Mouse (Mus musculus): ENCODE data around the gene Fam209.

Gene Fam209

DNA sequence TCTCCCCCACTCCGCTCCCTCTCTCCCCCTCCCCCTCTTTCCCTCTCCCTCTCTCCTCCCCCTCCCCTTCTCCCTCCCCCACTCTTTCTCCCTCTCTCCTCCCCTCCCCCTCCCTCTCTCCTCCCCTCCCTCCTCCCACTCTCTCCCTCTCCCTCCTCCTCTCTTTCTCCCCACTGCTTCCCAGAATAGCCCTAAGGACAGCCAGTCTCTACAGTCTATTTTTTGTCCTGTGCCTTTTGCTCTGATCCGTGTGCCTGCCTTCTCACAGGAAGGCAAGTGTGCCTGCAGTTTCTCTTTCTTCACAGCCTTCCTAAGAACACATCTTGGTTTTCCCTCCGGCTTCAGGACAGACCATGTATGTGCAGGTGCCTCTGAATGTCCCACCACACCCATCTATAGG lies 5.0 kb downstream of the Fam209 start:
- no peak for DNase-seq (ENCODE audit: low spot score)

DNA sequence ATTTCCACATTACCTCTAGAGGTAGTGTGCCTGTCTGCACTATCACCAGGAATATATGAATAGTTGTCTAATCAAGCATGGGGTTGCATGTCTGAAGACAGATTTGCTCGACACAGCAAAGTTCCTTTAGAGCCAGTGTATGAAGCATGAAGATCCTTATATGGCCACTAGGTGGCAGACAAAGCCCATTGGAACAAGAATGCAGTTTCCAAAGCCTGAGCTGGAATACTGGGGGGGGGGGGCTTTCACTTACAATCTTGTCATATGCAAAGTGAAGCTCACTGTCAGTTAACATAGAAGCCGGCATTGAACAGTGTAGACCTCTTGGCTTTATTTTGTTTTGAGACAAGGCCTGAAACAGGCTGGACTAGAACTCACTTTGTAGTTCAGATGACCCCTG lies 5.5 kb downstream of the Fam209 start:
- peak; percentile 15 for DNase-seq (ENCODE audit: low spot score)

DNA sequence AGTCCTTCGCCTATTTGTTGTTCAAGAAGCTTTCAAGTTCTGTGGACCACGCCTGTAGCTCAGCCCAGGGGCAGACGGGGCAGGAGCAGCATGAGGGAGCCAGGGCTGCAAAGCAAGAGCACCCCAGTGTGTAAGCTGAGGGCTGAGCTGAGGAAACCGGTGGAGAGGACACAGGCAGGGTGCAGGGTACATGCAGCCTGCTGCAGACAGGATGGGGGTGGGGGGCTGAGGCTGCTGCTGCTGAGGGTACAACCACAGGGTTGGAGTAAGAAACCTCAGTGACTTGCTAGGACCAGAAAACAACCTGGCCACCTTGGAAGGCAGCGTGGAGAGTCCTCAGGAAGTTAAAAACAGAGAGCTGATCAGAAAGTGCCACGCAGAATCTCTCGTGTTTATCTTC lies 8.0 kb downstream of the Fam209 start:
- no peak for DNase-seq (ENCODE audit: low spot score)

DNA sequence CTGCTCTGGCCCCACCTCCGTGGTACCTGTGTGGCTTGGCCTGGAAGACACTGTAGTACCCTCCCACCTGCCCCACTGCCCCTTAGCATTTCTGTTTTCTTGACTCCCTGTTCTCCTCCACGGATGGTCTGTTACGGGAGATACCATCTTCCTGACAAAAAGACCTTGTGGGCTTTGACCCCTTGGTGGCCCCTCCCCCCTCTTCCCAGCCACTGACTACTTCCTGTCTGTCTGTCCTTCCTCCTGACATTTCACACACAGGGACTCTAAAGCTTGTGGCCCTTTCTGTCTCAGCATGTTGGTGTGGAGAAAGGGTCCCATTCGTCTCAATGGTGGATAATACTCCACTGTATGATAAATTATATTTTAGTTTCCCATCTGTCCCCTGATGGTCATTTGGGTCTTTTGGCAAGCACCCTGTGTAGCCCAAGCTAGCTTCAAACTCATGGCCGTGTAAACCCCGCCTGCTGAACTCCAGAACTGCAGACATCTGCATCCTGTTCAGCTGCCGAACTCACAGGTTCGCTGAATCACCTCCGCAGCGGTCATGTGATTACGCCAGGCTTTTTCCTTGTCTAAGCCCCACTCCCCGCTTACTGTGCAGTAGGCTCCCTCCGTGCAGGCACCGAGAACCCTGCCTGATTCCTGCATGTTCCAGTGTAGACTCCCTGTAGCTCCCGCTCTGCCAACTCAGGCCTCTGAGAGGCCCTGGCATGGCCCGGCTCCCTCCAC lies 9.5 kb downstream of the Fam209 start:
- DNase-seq (ENCODE audit: low spot score) = no peak

DNA sequence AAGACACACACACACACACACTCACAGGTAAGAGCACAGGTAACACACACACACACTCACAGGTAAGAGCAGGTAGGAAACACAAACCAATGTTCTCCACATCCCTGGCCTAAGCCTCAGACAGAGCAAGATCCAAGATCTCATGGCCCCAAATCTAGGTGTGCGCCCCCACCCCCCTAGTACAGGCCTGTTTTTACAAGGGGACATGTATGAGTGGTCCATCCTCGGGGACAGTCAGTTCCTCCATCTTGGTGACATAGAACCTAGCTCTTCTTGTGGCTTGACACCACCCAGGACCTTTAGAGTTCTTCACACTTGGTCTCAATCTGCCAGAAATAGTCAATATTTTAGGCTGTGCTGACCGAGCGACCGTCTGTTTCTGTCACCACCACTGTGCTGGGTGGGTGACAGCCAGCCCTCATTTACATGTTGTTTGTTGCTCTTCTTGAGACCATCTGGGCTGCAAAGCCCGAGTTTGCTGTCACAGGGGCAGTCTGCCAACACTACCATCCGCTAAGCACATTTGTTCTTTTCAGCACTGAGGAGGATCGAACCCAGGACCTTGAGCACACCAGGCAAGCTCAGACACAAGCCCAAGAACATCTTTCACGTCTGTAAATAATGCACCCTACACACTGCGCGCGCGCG lies 11.6 kb downstream of the Fam209 start:
- DNase-seq (ENCODE audit: low spot score) = no peak

DNA sequence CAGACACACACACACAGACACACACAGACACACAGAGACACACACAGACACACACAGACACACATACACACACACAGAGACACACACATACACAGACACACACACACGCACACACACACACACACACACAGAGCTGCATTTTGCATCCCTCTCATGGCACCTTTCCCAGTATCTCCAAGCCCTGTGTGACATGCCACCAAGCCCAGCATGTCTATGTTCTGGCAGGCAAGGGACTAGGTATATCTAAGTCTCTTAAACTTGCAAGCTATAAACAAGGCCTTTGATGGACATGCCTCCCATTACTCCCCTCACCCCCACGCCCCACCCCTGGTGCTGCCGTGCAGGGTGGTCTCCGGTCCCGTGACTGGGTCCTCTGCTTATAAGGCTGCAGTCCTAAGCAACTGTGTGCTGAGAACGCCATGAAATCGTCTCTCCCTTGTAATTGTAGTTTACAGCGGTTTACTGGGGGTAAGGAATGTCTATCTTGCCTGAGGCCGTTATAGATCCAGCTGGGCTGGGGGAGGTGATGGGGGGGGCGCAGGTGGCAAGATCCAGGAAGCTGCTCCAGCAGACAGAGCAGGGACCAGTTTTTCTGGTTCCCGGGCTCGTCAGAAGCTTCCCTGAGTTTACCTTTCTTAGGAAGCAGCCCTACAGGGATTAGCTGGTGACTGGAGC lies 12.5 kb downstream of the Fam209 start:
- no peak for DNase-seq (ENCODE audit: low spot score)

DNA sequence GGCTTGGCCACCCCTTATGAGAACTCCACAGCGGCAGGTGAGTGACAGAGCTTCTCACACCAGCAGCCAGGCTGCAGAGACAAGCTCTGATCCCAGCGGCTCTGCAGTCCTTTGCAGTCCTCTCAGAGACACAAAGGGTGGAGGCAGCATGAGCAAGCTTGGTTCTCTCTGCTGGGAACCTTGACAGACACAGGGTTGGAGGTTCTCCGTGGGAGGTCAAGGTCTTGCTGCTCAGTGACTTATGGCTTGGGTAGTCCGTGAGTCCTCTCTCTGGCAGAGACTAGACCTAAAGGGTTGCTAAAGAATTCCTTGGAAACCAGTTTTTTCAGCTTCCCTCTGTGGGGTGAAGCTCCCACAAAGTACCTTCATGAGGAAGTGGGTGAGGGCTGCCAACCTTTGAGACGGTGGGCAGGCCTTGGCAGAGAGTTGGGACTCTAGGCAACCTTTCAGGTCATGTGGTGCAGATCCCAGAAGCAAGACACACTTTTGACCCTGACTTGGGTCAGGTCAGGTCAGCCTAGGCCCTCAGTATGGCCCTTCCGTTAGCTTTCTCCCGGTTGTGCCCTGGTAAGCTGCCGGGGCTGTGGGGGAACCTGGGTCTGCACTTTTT lies 24.5 kb downstream of the Fam209 start:
- no peak for DNase-seq (ENCODE audit: low spot score)

DNA sequence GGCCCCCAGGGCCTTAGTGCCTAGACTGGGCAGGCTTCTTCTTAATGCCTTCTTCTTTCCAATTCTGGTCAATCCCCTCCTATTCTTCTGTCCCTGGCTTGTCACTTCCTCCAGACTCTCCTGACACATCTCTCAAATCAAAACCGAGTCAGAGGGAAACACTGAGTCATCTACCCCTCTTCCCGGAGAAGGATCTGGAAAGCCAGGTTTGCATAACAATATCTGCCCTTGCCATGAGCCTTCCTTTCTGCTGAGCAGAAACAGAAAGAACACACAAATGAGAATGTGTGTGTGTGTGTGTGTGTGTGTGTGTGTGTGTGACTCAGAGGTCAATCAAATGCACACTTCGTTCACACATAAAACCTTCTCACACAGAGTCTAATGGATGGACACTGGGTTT lies 26.5 kb downstream of the Fam209 start:
- DNase-seq (ENCODE audit: low spot score) = no peak

DNA sequence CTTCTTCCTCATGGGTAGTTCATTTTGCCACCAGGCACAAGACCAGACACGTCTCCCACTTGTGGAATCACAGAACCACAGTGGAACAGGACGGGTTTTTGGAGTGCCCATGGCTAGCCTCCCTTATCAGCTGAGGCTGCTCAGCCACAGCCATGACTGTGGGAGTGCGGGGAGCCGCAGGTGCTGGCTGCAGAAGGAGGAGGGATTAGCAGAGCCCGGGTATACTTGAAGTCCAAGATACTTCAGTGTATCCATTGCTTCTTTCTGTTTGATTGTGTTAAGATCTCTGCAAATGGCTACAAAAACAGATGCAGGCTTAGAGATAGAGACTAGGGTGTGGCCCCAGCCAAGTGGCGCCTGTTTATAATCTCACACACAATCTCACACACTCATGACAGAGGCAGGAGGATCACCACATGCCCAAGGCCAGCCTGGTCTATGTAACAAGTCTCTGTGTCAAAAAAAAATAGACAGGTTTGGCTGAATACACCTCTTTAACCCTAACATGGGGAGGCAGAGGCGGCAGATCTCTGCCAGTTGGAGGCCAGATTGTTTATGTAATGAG lies 28.5 kb downstream of the Fam209 start:
- DNase-seq (ENCODE audit: low spot score) = no peak

DNA sequence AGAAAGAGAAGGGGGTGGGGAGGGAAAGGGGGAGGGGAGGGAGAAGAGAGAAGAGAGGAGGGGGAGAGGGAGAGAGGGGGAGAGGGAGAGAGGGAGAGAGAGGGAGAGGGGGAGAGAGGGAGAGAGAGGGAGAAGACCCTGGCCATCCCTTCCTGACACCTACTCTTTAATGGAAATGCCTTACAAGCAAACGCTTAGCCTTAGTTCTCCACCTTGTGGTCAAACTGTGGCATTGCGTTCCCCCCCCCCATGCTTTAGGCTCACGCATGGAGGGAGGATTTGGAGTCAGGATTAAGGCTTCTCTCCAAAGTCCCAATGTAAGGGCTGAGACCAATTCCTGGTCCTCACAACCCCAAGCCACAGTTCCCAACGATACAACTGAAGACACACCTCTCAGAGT lies 29.0 kb downstream of the Fam209 start:
- DNase-seq (ENCODE audit: low spot score) = no peak

DNA sequence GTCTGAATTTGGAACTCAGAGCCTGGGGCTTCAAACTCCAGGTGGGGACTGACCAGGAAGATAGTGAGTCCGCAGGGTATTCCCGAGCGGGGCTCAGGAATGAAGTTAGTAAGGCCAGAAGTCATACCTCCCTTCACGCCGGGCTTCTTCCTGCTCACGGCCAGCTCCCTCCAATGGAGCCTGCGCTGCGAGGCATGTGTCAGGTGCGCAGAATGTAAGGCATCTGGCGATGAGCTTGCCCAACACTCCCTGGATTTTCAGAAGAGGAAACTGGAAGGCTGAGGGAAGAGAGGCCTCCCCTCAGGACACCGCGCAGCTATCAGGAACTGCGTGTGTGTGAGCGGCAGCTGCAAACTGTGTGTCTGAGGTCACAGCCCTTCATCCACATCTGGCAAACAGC lies 29.8 kb downstream of the Fam209 start:
- DNase-seq (ENCODE audit: low spot score) = no peak

DNA sequence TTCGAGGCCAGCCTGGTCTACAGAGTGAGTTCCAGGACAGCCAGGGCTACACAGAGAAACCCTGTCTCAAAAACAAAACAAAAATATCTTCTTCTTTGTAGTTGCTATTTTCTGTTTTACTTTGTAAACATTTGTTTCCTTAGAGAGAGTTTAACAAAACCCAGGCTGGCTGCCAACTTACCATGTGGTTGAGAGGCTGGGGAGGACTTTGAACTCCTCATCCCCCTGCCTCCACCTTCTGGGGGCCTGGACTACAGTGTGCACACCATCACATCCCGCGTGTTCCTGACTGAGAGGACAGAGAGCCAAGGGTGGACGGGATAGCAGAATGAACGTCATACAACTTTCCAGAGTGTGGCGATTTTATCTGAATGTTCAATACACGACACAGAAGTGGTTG lies 33.8 kb downstream of the Fam209 start:
- DNase-seq (ENCODE audit: low spot score) = no peak

DNA sequence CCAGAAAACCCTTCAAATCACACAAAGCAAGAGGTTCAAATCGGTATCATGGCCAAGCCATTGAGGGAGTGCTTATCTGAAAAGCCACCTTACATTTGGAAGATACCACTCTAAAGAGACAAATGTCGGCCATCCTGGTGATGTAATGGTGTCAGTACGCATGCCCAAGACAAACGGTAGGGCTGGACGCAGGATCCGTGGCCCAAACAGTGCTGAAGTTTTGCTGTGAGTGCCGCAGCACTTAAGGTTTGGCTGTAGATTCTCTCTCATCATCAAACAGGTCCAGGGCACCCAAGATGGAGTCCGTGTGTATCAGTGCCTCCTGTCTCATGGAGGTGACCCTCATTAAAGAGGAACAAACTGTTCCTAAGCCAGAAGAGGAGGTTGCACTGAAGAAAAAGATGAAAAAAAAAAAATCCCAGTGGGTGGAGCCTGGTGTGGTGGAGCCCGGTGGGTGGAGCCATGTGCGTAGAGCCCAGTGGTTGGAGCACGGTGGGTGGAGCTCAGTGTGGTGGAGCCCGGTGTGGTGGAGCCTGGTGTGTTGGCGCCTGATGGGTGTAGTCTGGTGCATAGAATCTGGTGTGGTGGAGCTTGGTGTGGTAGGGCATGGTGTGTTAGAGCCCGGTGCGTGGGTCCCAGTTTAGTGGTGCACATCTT lies 37.9 kb downstream of the Fam209 start:
- DNase-seq (ENCODE audit: low spot score) = no peak

DNA sequence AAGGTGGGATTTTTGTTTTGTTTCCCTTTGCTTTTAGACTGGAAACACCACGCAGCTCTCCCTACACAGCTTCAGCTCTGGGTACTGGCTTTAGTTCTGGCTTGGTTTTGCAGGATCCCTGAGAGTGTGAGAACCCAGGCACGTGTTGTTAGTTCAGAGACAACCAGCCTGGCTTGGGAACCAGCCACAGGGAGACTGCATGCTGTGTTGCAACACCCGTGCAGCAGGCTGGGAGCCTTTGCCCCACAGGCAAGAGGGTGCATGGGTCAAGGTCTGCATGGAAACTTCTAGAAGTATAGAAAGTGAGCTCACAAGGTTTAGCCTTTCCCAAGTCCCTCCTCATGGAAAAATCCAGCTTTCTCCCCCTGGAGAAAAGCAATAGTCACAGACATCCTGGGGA lies 38.6 kb downstream of the Fam209 start:
- DNase-seq (ENCODE audit: low spot score) = no peak

DNA sequence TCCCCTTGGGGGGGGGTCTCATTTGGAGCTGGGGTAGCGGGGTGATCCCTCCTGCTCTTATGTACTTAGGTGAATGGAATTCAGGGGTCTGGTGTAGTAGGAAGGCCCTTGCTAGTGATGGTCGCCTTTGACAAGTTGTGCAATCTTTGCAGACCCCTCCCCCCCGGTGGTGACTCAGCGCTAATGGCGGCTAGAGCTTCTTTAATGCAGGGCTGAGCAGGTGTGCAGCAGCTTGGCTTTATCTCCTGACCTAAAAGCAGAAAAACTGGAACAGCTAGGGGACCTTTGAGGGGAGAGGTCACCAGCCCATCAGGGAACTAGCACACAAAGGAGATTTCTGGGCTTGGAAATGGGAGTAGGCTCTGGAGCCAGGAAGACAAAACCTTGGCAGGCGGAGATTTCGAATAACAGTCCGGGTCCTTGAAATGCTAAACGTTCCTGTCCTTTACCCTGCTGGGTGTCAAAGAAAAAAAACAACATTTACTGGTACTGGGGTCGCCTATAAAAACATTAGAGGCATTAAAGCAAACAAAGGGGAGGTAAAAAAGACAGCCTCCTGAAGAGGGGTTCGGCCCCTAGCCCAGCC lies 44.2 kb downstream of the Fam209 start:
- DNase-seq (ENCODE audit: low spot score) = no peak

DNA sequence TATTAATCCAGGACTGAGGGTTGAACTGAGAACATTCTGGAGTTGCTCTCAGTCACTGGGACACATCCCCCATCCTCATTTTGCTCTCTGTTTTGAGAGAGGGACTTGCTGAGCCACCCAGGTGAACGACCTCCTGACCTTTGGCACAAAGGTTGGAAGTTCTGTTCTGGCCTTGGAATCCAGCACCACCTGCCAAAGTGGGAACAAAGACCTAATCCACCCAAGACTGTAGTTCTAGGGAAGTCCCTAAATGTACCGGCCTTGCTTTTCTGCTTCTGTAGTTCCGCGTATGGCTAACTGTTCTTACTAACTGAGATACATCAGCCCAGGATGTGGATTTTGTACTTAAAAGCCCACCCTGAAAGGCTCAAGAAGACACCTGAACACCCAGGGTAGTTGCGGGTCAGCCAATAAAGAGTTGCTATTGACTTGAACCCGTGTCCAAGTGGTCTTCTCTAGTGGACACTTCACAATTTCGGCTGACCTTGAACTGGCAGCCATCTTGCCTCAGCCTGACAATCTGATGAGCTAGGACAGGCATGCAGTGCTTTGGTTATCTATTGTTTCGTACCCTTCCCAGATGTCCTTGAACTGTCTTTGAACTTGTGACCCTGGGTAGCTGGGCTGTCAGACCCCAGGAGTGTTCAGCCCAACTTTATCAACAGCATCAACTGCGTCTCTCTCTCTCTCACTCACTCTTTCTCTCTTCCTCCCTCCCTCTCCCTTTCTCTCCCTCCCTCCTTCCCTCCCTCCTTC lies 48.5 kb downstream of the Fam209 start:
- DNase-seq (ENCODE audit: low spot score) = no peak

DNA sequence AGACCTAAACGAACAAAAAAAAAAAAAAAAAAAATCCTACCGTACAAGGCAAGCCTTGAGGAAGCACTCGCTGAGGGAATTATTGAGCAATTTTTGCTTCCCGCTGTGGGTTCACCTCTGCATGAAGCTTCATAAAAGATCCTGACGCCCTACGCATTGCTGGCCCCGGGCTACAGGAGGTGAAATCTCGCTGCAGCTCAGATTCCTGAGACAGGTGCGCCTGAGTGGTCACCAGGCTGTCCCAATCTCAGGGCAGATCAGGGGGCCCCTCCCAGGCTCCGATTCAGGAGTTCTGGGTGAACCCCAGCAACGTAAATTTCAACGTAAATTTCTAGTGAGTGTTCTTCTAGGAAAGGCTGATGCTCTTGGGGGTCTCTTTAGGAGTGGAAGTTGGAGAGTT lies 50.2 kb downstream of the Fam209 start:
- no peak for DNase-seq (ENCODE audit: low spot score)

Measured in T-cell, adult 2 months (primary cell).